9 mouse cellular contexts compared by ENCODE assay signal in the genomic region with DNA sequence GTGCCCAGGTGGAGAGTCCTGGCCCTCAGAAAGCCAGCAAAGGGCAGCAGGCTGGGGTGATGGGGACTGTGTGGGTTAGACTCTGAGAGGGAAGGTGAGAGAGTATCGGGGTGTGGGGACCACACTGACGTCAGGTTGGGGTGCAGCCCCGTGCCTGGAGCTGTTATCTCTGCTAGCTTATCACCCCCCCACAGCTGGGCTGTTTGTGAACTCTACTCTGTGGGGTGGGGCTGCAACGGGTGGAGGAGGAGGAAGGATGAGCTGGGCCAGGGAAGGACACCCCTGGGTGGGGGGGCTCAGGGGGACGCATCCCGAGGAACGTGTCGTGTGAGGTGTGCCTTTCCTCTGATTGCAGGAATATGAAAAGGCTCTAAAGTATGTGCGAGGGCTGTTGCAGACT. TPM values are rescaled to one million over a fixed set of nuclear protein-coding genes. Genes with fewer than 3 reads are reported as not detected.
A peak's percentile ranks its signal among the peaks of the same experiment; 100 is the strongest.
DNase-seq lines count a peak whose midpoint lies in the region; ATAC-seq and TF ChIP-seq lines count a peak whose summit lies in the region.
"Had no signal": no experiment of that assay in that cellular context is flagged by ENCODE, and none has a peak within 500 bp of the region (broad histone marks: within the 10 kb centered on the region; RNA-seq: fewer than 3 reads in every experiment).

No protein-coding gene starts in this region.

- H3K4me2 ChIP-seq in kidney, embryonic 15.5 days, result no peak overlapping the region
- H3K4me2 ChIP-seq in heart, embryonic 16.5 days (ENCODE audit: low read depth, low read length), result no peak overlapping the region

- no peak for TF ChIP-seq CTCF in small intestine, adult 2 months (IDR thresholded peaks at IDR 0.05; ENCODE audit: extremely low read depth, insufficient read length, insufficient replicate concordance, low read depth, low read length)

- no peak; the same call in 1 of the 2 replicates for ATAC-seq in kidney, embryonic 15.5 days (replicated peaks; ENCODE audit: low FRiP score)
- no peak for ATAC-seq in heart, embryonic 16.5 days (replicated peaks; ENCODE audit: extremely low read depth, insufficient read depth, low FRiP score)

- H3K4me1 ChIP-seq in kidney, embryonic 15.5 days, result peaks cover 63% of the 10 kb centered on the region
- H3K4me1 ChIP-seq in heart, embryonic 16.5 days (ENCODE audit: control insufficient read depth, insufficient read depth, low read length), result peaks cover 30% of the 10 kb centered on the region
- peaks cover 38% of the 10 kb centered on the region for H3K4me1 ChIP-seq in small intestine, adult 2 months (ENCODE audit: control insufficient read depth, insufficient read depth, insufficient read length, low read length)

- H3K27ac ChIP-seq in kidney, embryonic 15.5 days, result peak overlapping the region; percentile 92
- peak overlapping the region; percentile 80 for H3K27ac ChIP-seq in heart, embryonic 16.5 days (ENCODE audit: low read length)
- peak overlapping the region; percentile 99 for H3K27ac ChIP-seq in small intestine, adult 2 months (ENCODE audit: insufficient read depth, low read depth, low read length)

- WGBS in kidney, embryonic 15.5 days, result 85% methylated on average over 9 of the region's 9 CpGs
- 63% methylated on average over 9 of the region's 9 CpGs for WGBS in heart, embryonic 16.5 days
- 20% methylated on average over 9 of the region's 9 CpGs for WGBS in small intestine, adult 2 months

- no peak for DNase-seq in kidney, adult 11 months
- DNase-seq in c-Kit-negative CD71-positive TER-119-positive erythroid progenitor cells, embryonic 14.5 days (ENCODE audit: low read depth, low spot score), result peak; percentile 58
- no peak for DNase-seq in layer of hippocampus, postnatal 14 days (ENCODE audit: low spot score in 2 of 2)
- DNase-seq in thymus, postnatal 36 days, result no peak
- DNase-seq: adrenal gland, postnatal 25 days; gastrocnemius, postnatal 14 days had no signal

- peaks cover 43% of the 10 kb centered on the region for H3K36me3 ChIP-seq in kidney, embryonic 15.5 days
- H3K36me3 ChIP-seq in heart, embryonic 16.5 days (ENCODE audit: control insufficient read depth, insufficient read depth), result peaks cover 19% of the 10 kb centered on the region; the same call in 1 of the 2 replicates
- peaks cover 14% of the 10 kb centered on the region for H3K36me3 ChIP-seq in small intestine, adult 2 months (ENCODE audit: control insufficient read depth, insufficient read depth, low read length)

- H3K9ac ChIP-seq in kidney, embryonic 15.5 days, result 0 out of 2 replicates have a peak overlapping the region, but pooled peaks have one; percentile 2
- no peak overlapping the region for H3K9ac ChIP-seq in heart, embryonic 16.5 days (ENCODE audit: low read length)

- no peak overlapping the region for H3K4me3 ChIP-seq in kidney, embryonic 15.5 days (replicated peaks)
- no peak overlapping the region for H3K4me3 ChIP-seq in heart, embryonic 16.5 days (ENCODE audit: low read length)
- peak overlapping the region; percentile 60 for H3K4me3 ChIP-seq in small intestine, adult 2 months (ENCODE audit: low read depth, low read length)

- H3K27me3 ChIP-seq in kidney, embryonic 15.5 days, result no peaks in the 10 kb centered on the region
- H3K27me3 ChIP-seq in heart, embryonic 16.5 days (ENCODE audit: control insufficient read depth, insufficient read depth, low read length), result no peaks in the 10 kb centered on the region
- no peaks in the 10 kb centered on the region for H3K27me3 ChIP-seq in small intestine, adult 2 months (ENCODE audit: control insufficient read depth, insufficient read depth, low read length)

- peak; percentile 66; the same call in 1 of the 2 replicates for TF ChIP-seq POLR2A in small intestine, adult 2 months (IDR thresholded peaks at IDR 0.05; ENCODE audit: low read depth, low read length)

- no peaks in the 10 kb centered on the region for H3K9me3 ChIP-seq in kidney, embryonic 15.5 days (replicated peaks)
- H3K9me3 ChIP-seq in heart, embryonic 16.5 days (replicated peaks; ENCODE audit: control insufficient read depth, low read length), result no peaks in the 10 kb centered on the region

RNA-seq across cellular contexts. Expression of a gene that starts 1.2 kb away (rescaled TPM):
- polyA plus RNA-seq in kidney, embryonic 15.5 days (2015; fragmentation: Nextera tagmentation; extraction: Ambion mirVana), result 3.0 and 4.1 TPM in 2 replicates
- 6.7 and 7.1 TPM in 2 replicates for polyA plus RNA-seq in heart, embryonic 16.5 days (2015; fragmentation: Nextera tagmentation; extraction: Ambion mirVana)
- 313 and 657 TPM in 2 replicates for polyA plus RNA-seq in small intestine, adult 2 months (2012; rRNA removed)
- total RNA-seq in layer of hippocampus, postnatal 14 days (2021), result under 1 TPM in 1 of 2 experiments, not detected in 1; 0.28 TPM

RNA-seq across cellular contexts. Expression of a gene that starts 12.1 kb away (rescaled TPM):
- polyA plus RNA-seq in kidney, embryonic 15.5 days (2015; fragmentation: Nextera tagmentation; extraction: Ambion mirVana), result 284 and 294 TPM in 2 replicates
- polyA plus RNA-seq in heart, embryonic 16.5 days (2015; fragmentation: Nextera tagmentation; extraction: Ambion mirVana), result 214 and 233 TPM in 2 replicates
- 106 and 261 TPM in 2 replicates for polyA plus RNA-seq in small intestine, adult 2 months (2012; rRNA removed)
- 100 to 1,000 TPM; 207 to 216 TPM for total RNA-seq in layer of hippocampus, postnatal 14 days (2021)

RNA-seq across cellular contexts. Expression of a gene that starts 21.6 kb away (rescaled TPM):
- 42.9 and 52.5 TPM in 2 replicates for polyA plus RNA-seq in kidney, embryonic 15.5 days (2015; fragmentation: Nextera tagmentation; extraction: Ambion mirVana)
- 42.2 and 46.2 TPM in 2 replicates for polyA plus RNA-seq in heart, embryonic 16.5 days (2015; fragmentation: Nextera tagmentation; extraction: Ambion mirVana)
- 17.1 and 21.6 TPM in 2 replicates for polyA plus RNA-seq in small intestine, adult 2 months (2012; rRNA removed)
- total RNA-seq in layer of hippocampus, postnatal 14 days (2021), result 10 to 100 TPM; 40.9 to 42.2 TPM

RNA-seq across cellular contexts. Expression of a gene that starts 22.6 kb away (rescaled TPM):
- polyA plus RNA-seq in kidney, embryonic 15.5 days (2015; fragmentation: Nextera tagmentation; extraction: Ambion mirVana), result 86.4 and 102 TPM in 2 replicates
- 74.4 and 80.5 TPM in 2 replicates for polyA plus RNA-seq in heart, embryonic 16.5 days (2015; fragmentation: Nextera tagmentation; extraction: Ambion mirVana)
- polyA plus RNA-seq in small intestine, adult 2 months (2012; rRNA removed), result 47.6 and 92.2 TPM in 2 replicates
- 10 to 100 TPM; 71.4 to 76.1 TPM for total RNA-seq in layer of hippocampus, postnatal 14 days (2021)

RNA-seq across cellular contexts. Expression of a gene that starts 57.3 kb away (rescaled TPM):
- 74.0 and 78.8 TPM in 2 replicates for polyA plus RNA-seq in kidney, embryonic 15.5 days (2015; fragmentation: Nextera tagmentation; extraction: Ambion mirVana)
- 35.9 and 41.4 TPM in 2 replicates for polyA plus RNA-seq in heart, embryonic 16.5 days (2015; fragmentation: Nextera tagmentation; extraction: Ambion mirVana)
- 11.1 and 13.3 TPM in 2 replicates for polyA plus RNA-seq in small intestine, adult 2 months (2012; rRNA removed)
- 10 to 100 TPM; 78.3 to 99.5 TPM for total RNA-seq in layer of hippocampus, postnatal 14 days (2021)

Comparison
In these comparisons a context has a peak if more than half of its experiments do, and no peak if none do; other contexts are left out.
1. RNA of a gene that starts 1.2 kb away (polyA plus RNA-seq): 313 to 657 TPM in small intestine, adult 2 months; 6.7 to 7.1 TPM in heart, embryonic 16.5 days and 3.0 to 4.1 TPM in kidney, embryonic 15.5 days; every median in the first group is over 10 times any median in the second.
2. Peak in every context shown above with its lines, with median percentiles within 50 percentile points of each other: H3K27ac ChIP-seq.